Mouse (Mus musculus) limb, embryonic 12.5 days (tissue): ENCODE measurements around the gene 1300017J02Rik. TPM values are rescaled to one million over a fixed set of nuclear protein-coding genes. Genes with fewer than 3 reads are reported as not detected.

Experiments used
- ATAC-seq: fragments of 200-750 bp; cut with Nextera tagmentation; 2 replicates; pipeline ENCODE4 v1.8.0; 2017; ENCODE audit warnings: low read depth, moderate TSS enrichment; ENCODE audit not compliant: insufficient number of reproducible peaks, insufficient read depth, low FRiP score, low TSS enrichment
- H3K27ac ChIP-seq: fragments of 300-500 bp; sonication (generic); 2 replicates; pipeline ENCODE4 v1.5.1; 2016; ENCODE audit warnings: mild to moderate bottlenecking, moderate library complexity
- H3K27me3 ChIP-seq: fragments of 300-500 bp; sonication (generic); 2 replicates; pipeline ENCODE4 v1.6.1; 2016; ENCODE audit warnings: mild to moderate bottlenecking, moderate library complexity
- H3K36me3 ChIP-seq: fragments of 300-500 bp; sonication (generic); 2 replicates; pipeline ENCODE4 v1.6.1; 2016; ENCODE audit warnings: mild to moderate bottlenecking, moderate library complexity
- H3K4me1 ChIP-seq: fragments of 300-500 bp; sonication (generic); replicated peaks from 2 replicates; pipeline ENCODE4 v1.6.1; 2016
- H3K4me2 ChIP-seq: fragments of 300-500 bp; sonication (generic); 2 replicates; pipeline ENCODE4 v1.6.1; 2016; ENCODE audit warnings: mild to moderate bottlenecking, moderate library complexity
- H3K4me3 ChIP-seq: fragments of 300-500 bp; sonication (generic); replicated peaks from 2 replicates; pipeline ENCODE4 v1.5.1; 2016; ENCODE audit warnings: mild to moderate bottlenecking
- H3K9ac ChIP-seq: fragments of 300-500 bp; sonication (generic); replicated peaks from 2 replicates; pipeline ENCODE4 v1.6.1; 2016; ENCODE audit warnings: mild to moderate bottlenecking, moderate library complexity
- H3K9me3 ChIP-seq: fragments of 300-500 bp; sonication (generic); 2 replicates; pipeline ENCODE4 v1.6.1; 2016; ENCODE audit warnings: mild to moderate bottlenecking, moderate library complexity
- WGBS: fragments of 180-500 bp; shearing (Covaris S2); methylation state at CpG from one replicate; pipeline ENCODE4 v1.1.7; 2016; 5-methylcytosine and 5-hydroxymethylcytosine counted together
- polyA plus RNA-seq: library from polyadenylated mRNA; unstranded; fragments of >200 nt; fragmentation: Nextera tagmentation; extraction: Ambion mirVana; gene quantifications from 2 replicates; pipeline ENCODE4 v1.2.1, GENCODE M21; 2016

The 1300017J02Rik gene
- polyA plus RNA-seq, 1 experiment from 2014 or later = 3.8 TPM

- H3K27ac ChIP-seq = no peak overlapping the region
- H3K36me3 ChIP-seq = no peaks in the 10 kb centered on the region
- WGBS = 72% methylated on average over 28 of the region's 28 CpGs
- H3K4me2 ChIP-seq = peak overlapping the region; percentile 24
- H3K27me3 ChIP-seq = no peaks in the 10 kb centered on the region
- no peak for ATAC-seq
- no peaks in the 10 kb centered on the region for H3K4me1 ChIP-seq
- H3K9me3 ChIP-seq = no peaks in the 10 kb centered on the region
- no peak overlapping the region for H3K9ac ChIP-seq
- peak overlapping the region; percentile 12 for H3K4me3 ChIP-seq
These were observed 92.0 kb downstream of the 1300017J02Rik start for GRCm38 (mm10) chr9:103212654-103213420.

GRCm38 (mm10) chr9:103208802-103209423 is 96.0 kb downstream of the 1300017J02Rik start:
- no peaks in the 10 kb centered on the region for H3K27me3 ChIP-seq
- H3K9ac ChIP-seq = no peak overlapping the region
- WGBS = 52% methylated on average over 6 of the region's 6 CpGs
- no peak for ATAC-seq
- H3K4me1 ChIP-seq = no peaks in the 10 kb centered on the region
- H3K36me3 ChIP-seq = no peaks in the 10 kb centered on the region
- H3K4me2 ChIP-seq = no peak overlapping the region
- no peak overlapping the region for H3K4me3 ChIP-seq
- H3K27ac ChIP-seq = no peak overlapping the region
- no peaks in the 10 kb centered on the region for H3K9me3 ChIP-seq

- H3K4me2 ChIP-seq = peak overlapping the region; percentile 50
- WGBS = 9% methylated on average over 16 of the region's 16 CpGs
- ATAC-seq = peak; percentile 85; the same call in 1 of the 2 replicates
- no peak overlapping the region for H3K4me3 ChIP-seq
- no peaks in the 10 kb centered on the region for H3K27me3 ChIP-seq
- H3K27ac ChIP-seq = no peak overlapping the region
- no peaks in the 10 kb centered on the region for H3K4me1 ChIP-seq
- no peaks in the 10 kb centered on the region for H3K36me3 ChIP-seq
- H3K9me3 ChIP-seq = no peaks in the 10 kb centered on the region
- H3K9ac ChIP-seq = no peak overlapping the region
These were observed 97.0 kb downstream of the 1300017J02Rik start for GRCm38 (mm10) chr9:103207846-103208245.

- Histone ChIP-seq H3K4me3 (no peak overlapping the region), H3K27me3 (no peaks in the 10 kb centered on the region), H3K27ac (no peak overlapping the region), H3K4me2 (no peak overlapping the region), H3K36me3 (no peaks in the 10 kb centered on the region), H3K9ac (no peak overlapping the region), H3K4me1 (no peaks in the 10 kb centered on the region; the same call in 1 of the 2 replicates), H3K9me3 (no peaks in the 10 kb centered on the region)
- ATAC-seq = no peak
- WGBS = 90% methylated on average over 5 of the region's 5 CpGs
These were observed 99.1 kb downstream of the 1300017J02Rik start for GRCm38 (mm10) chr9:103205786-103206185.

GRCm38 (mm10) chr9:103201561-103202260 is 103.2 kb downstream of the 1300017J02Rik start, which contains the start of gene Srprb:
Srprb (minus strand) TSS chr9:103202137.
- H3K9me3 ChIP-seq = no peaks in the 10 kb centered on the region
- no peaks in the 10 kb centered on the region for H3K27me3 ChIP-seq
- H3K36me3 ChIP-seq = peaks cover 29% of the 10 kb centered on the region
- H3K9ac ChIP-seq = peak within 1 kb of the TSS; percentile 89
- H3K4me3 ChIP-seq = peak within 1 kb of the TSS; percentile 80
- WGBS = under 1% methylated on average over 45 of the region's 45 CpGs
- H3K4me2 ChIP-seq = peak within 1 kb of the TSS; percentile 70
- ATAC-seq = peak; percentile 96
- H3K4me1 ChIP-seq = no peaks in the 10 kb centered on the region; the same call in 1 of the 2 replicates
- H3K27ac ChIP-seq = peak within 1 kb of the TSS; percentile 89

Other genes with a start within 250 kb of the 1300017J02Rik start
- 2.8 and 3.9 TPM in 2 replicates for gene Rab6b, start 193.3 kb downstream of the 1300017J02Rik start, polyA plus RNA-seq
- gene Srprb, start 102.9 kb downstream of the 1300017J02Rik start, polyA plus RNA-seq = 55.1 and 58.0 TPM in 2 replicates
- 1.1 TPM in 1 of 2 replicates, not detected in the other for gene Gm20425, start 74.8 kb downstream of the 1300017J02Rik start, polyA plus RNA-seq
- gene Trf, start 74.6 kb downstream of the 1300017J02Rik start, polyA plus RNA-seq = 7.9 and 13.0 TPM in 2 replicates
- 94.8 and 96.0 TPM in 2 replicates for gene Topbp1, start 133 bp upstream of the 1300017J02Rik start, polyA plus RNA-seq
- 109 and 114 TPM in 2 replicates for gene Cdv3, start 60.8 kb upstream of the 1300017J02Rik start, polyA plus RNA-seq
- 1.2 and 1.5 TPM in 2 replicates for gene Bfsp2, start 175.3 kb upstream of the 1300017J02Rik start, polyA plus RNA-seq